Comparison of ENCODE assay signal across 8 mouse cellular contexts in the genomic region with DNA sequence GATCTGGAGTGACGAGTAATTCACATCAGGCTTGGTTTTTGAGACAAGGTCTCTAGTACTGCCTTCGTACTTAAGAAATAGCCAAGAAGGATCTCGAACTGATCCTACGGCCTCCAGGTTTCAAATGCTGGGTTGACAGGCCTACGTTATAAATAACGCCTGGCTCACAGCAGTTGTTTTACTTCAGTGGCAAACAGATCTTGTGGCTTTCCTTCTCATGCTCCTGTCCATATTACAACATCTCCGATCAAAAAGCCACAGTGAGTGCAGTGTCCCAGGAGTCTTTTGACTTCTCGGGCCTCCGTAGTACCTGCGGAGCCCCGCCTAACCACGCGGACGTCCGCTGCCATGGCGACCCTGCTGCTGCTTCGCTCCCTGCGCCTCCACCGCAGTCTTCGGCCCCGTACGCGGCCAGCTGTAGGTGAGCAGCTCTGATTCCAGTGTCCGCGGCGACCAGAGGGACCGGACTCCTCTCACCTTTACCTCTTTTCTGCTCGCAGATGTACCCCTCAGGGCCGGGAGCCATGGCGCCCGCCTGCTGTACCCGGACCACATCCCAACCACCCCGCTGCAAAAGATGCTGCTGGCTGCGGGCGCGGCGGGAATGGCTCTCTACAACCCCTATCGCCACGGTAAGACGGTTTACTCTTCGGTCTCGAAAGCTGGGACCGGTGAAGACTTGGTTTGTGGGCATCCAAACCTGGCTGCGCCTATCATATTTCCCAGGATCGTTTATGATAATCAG. TPM values are rescaled to one million over a fixed set of nuclear protein-coding genes. Genes with fewer than 3 reads are reported as not detected.
A peak's percentile ranks its signal among the peaks of the same experiment; 100 is the strongest.
DNase-seq lines count a peak whose midpoint lies in the region; ATAC-seq lines count a peak whose summit lies in the region.

Gene Trub2 (minus strand): TSS at position 566 of the 745 bp plus-strand sequence.

- H3K36me3 ChIP-seq in intestine, embryonic 15.5 days, result peaks cover 25% of the 10 kb centered on the region

- peak within 1 kb of the TSS; percentile 77 for H3K27ac ChIP-seq in intestine, embryonic 15.5 days

- peak; percentile 93 for DNase-seq in adrenal gland, adult 2 months
- peak; percentile 90 for DNase-seq in embryo, embryonic 11 days
- DNase-seq in gastrocnemius, postnatal 25 days, result peak; percentile 83
- DNase-seq in left cerebral cortex, postnatal 14 days (ENCODE audit: low spot score in 2 of 2), result peak; percentile 76 to 89
- DNase-seq in right cerebral cortex, postnatal 25 days, result peak; percentile 90
- DNase-seq in urinary bladder, postnatal 36 days (ENCODE audit: low spot score in 2 of 2), result peak; percentile 79 to 84

- H3K9me3 ChIP-seq in intestine, embryonic 15.5 days, result no peaks in the 10 kb centered on the region

- intact Hi-C loops in left cerebral cortex, postnatal 14 days (cut with DNase I), result no loop called here

- peak within 1 kb of the TSS; percentile 84 for H3K4me3 ChIP-seq in intestine, embryonic 15.5 days (replicated peaks)

- WGBS in intestine, embryonic 15.5 days, result under 1% methylated on average over 45 of the region's 45 CpGs

- peak within 1 kb of the TSS; percentile 86 for H3K4me2 ChIP-seq in intestine, embryonic 15.5 days (replicated peaks)

- no peaks in the 10 kb centered on the region for H3K27me3 ChIP-seq in intestine, embryonic 15.5 days (replicated peaks)

- peak within 1 kb of the TSS; percentile 81 for H3K9ac ChIP-seq in intestine, embryonic 15.5 days

- peaks cover 7% of the 10 kb centered on the region; the same call in 1 of the 2 replicates for H3K4me1 ChIP-seq in intestine, embryonic 15.5 days (replicated peaks)

- ATAC-seq in intestine, embryonic 15.5 days, result peak; percentile 92
- peak; percentile 84 for ATAC-seq in megakaryocyte-erythroid progenitor cell, adult 5-6 weeks (replicated peaks; ENCODE audit: low FRiP score, low TSS enrichment, poor library complexity, severe bottlenecking)

RNA-seq across cellular contexts. Expression of gene Trub2, which starts in this region (rescaled TPM):
- 10 to 100 TPM; 39.3 to 42.8 TPM for total RNA-seq in adrenal gland, adult 2 months (2021)
- 25.6 and 30.7 TPM in 2 replicates for polyA plus RNA-seq in adrenal gland, adult 2 months (2012; rRNA removed)
- total RNA-seq in gastrocnemius, postnatal 25 days (2021), result 10 to 100 TPM; 24.8 to 24.9 TPM
- 30.5 and 40.5 TPM in 2 replicates for polyA plus RNA-seq in intestine, embryonic 15.5 days (2015; fragmentation: Nextera tagmentation; extraction: Ambion mirVana)
- total RNA-seq in left cerebral cortex, postnatal 14 days (2021), result 10 to 100 TPM; 47.9 to 51.2 TPM
- 36.2 and 44.9 TPM in 2 replicates for total RNA-seq in megakaryocyte-erythroid progenitor cell, adult 5-6 weeks (2014; fragmentation: Nextera tagmentation)
- 28.5 and 65.2 TPM in 2 replicates for total RNA-seq in megakaryocyte-erythroid progenitor cell, adult 5-6 weeks (2017)

Comparison
In these comparisons a context has a peak if more than half of its experiments do, and no peak if none do; other contexts are left out.
1. Peak in every context shown above with its lines: DNase-seq, ATAC-seq, H3K4me3 ChIP-seq and H3K27ac ChIP-seq.